ENCODE assay signal across 9 mouse cellular contexts in the genomic region with DNA sequence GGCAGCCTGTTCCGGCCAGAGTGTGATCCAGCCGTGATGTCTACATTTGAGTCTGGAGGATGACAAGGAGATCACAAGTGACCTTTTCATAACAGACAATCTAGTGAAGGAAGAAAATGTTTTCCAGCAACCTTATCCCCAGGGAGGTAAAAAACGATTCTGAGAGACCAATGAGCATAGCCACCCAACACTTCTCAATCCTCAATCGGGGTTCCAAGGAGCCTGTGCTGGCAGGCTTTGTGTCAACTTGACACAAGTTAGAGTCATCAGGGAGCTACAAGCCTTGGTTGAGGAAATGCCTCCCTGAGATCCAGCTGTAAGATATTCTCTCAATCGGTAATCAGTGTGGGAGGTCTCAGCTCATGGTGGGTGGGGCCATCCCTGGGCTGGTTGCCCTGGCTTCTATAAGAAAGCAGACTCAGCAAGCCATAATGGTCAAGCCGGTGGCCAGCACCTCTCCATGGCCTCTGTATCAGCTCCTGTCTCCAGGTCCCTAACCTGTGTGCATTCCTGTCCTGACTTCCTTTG. TPM values are rescaled to one million over a fixed set of nuclear protein-coding genes. Genes with fewer than 3 reads are reported as not detected.
DNase-seq lines count a peak whose midpoint lies in the region; ATAC-seq lines count a peak whose summit lies in the region.
"Had no signal": no experiment of that assay in that cellular context is flagged by ENCODE, and none has a peak within 500 bp of the region (broad histone marks: within the 10 kb centered on the region; RNA-seq: fewer than 3 reads in every experiment).

A gene (minus strand): TSS at position 51 of the 528 bp plus-strand sequence.

- no peak within 1 kb of the TSS for H3K4me3 ChIP-seq in brown adipose tissue, adult 24 weeks (ENCODE audit: insufficient read depth, low read depth, low read length)
- 0 out of 2 replicates have a peak within 1 kb of the TSS, but pooled peaks have one; percentile 1 for H3K4me3 ChIP-seq in limb, embryonic 12.5 days (replicated peaks)
- H3K4me3 ChIP-seq: liver, embryonic 13.5 days had no signal

- H3K4me2 ChIP-seq in limb, embryonic 12.5 days, result peak within 1 kb of the TSS; percentile 21; the same call in 1 of the 2 replicates
- H3K4me2 ChIP-seq: liver, embryonic 13.5 days had no signal

- H3K9ac ChIP-seq in limb, embryonic 12.5 days (replicated peaks), result peak within 1 kb of the TSS; percentile 23; the same call in 1 of the 2 replicates
- H3K9ac ChIP-seq: liver, embryonic 13.5 days had no signal

- no peak for ATAC-seq in limb, embryonic 12.5 days (ENCODE audit: insufficient number of reproducible peaks, insufficient read depth, low FRiP score, low TSS enrichment, low read depth)

- H3K36me3 ChIP-seq in limb, embryonic 12.5 days, result no peaks in the 10 kb centered on the region
- H3K36me3 ChIP-seq: liver, embryonic 13.5 days had no signal

- no peaks in the 10 kb centered on the region for H3K27me3 ChIP-seq in limb, embryonic 12.5 days
- H3K27me3 ChIP-seq: liver, embryonic 13.5 days had no signal

- DNase-seq in MN1 (ENCODE audit: low spot score), result peak; percentile 19
- DNase-seq in heart, postnatal 4 days, result peak; percentile 36
- DNase-seq in cerebellum, adult 9-10 months, result no peak
- DNase-seq in layer of hippocampus, postnatal 14 days (ENCODE audit: low spot score in 2 of 2), result no peak
- DNase-seq in embryo, embryonic 10.5 days (ENCODE audit: low spot score), result no peak
- DNase-seq in ovary, postnatal 36 days (ENCODE audit: low spot score), result no peak
- DNase-seq: liver, embryonic 13.5 days had no signal

- peaks cover 6% of the 10 kb centered on the region; the same call in 1 of the 2 replicates for H3K9me3 ChIP-seq in limb, embryonic 12.5 days
- H3K9me3 ChIP-seq: liver, embryonic 13.5 days had no signal

- H3K27ac ChIP-seq in brown adipose tissue, adult 24 weeks (replicated peaks; ENCODE audit: low read depth, low read length), result peak within 1 kb of the TSS; percentile 99
- peak within 1 kb of the TSS; percentile 76 for H3K27ac ChIP-seq in limb, embryonic 12.5 days
- H3K27ac ChIP-seq: liver, embryonic 13.5 days had no signal

- WGBS in limb, embryonic 12.5 days, result 73% methylated on average over 6 of the region's 6 CpGs

- peaks cover 33% of the 10 kb centered on the region for H3K4me1 ChIP-seq in brown adipose tissue, adult 24 weeks (ENCODE audit: control insufficient read depth, insufficient read depth, insufficient read length, low read length)
- H3K4me1 ChIP-seq in limb, embryonic 12.5 days (replicated peaks), result peaks cover 32% of the 10 kb centered on the region

RNA-seq across cellular contexts. Expression of the gene that starts here (rescaled TPM):
- polyA plus RNA-seq in brown adipose tissue, adult 24 weeks (2012; ENCODE audit: insufficient read depth, insufficient read length, missing spikeins), result 1.9 and 2.8 TPM in 2 replicates
- 10 to 100 TPM; 26.2 to 26.7 TPM for total RNA-seq in heart, postnatal 4 days (2021)
- 2.3 and 3.0 TPM in 2 replicates for polyA plus RNA-seq in limb, embryonic 12.5 days (2016; fragmentation: Nextera tagmentation; extraction: Ambion mirVana)
- total RNA-seq in layer of hippocampus, postnatal 14 days (2021), result 1 to 10 TPM; 5.4 to 5.6 TPM

Comparison
In these comparisons a context has a peak if more than half of its experiments do, and no peak if none do; other contexts are left out.
1. RNA of the gene that starts here (total RNA-seq): 26.2 to 26.7 TPM in heart, postnatal 4 days; 5.4 to 5.6 TPM in layer of hippocampus, postnatal 14 days; every median in the first group is over 4 times any median in the second.
2. DNase-seq: peak in MN1 (single experiment) and heart, postnatal 4 days (single experiment); none in cerebellum, adult 9-10 months (single experiment), layer of hippocampus, postnatal 14 days (0 of 2), embryo, embryonic 10.5 days (single experiment) and ovary, postnatal 36 days (single experiment).